In the genomic region with DNA sequence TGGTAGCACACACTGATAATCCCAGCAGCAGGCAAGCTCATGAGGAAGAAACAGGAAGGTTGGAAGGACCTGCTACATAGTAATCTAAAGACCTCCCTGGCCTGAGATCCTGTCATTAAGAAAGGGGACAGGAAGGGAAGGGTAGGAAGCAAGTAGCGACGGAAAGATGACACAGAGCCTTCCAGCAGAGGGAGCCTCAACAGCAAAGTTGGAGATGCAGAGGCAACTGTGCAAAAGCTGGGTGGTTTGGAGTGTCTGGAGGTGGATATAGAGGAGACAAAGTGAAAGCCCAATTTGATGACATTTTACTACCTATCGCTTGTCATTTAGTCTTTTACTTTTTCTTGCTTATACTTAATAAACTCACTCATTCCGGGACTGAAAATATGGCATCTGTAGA, we compare ENCODE assay signal across 7 mouse cellular contexts. TPM values are rescaled to one million over a fixed set of nuclear protein-coding genes. Genes with fewer than 3 reads are reported as not detected.
DNase-seq lines count a peak whose midpoint lies in the region; ATAC-seq and TF ChIP-seq lines count a peak whose summit lies in the region.

No protein-coding gene starts in this region.

- peak; percentile 76 for TF ChIP-seq CTCF in ES-Bruce4 (IDR thresholded peaks at IDR 0.05; ENCODE audit: low read depth, low read length)

- TF ChIP-seq EP300 in ES-Bruce4 (IDR thresholded peaks at IDR 0.05; ENCODE audit: insufficient read depth, low read depth, low read length) = no peak

- TF ChIP-seq POLR2A in ES-Bruce4 (IDR thresholded peaks at IDR 0.05; ENCODE audit: insufficient read depth, low read length) = no peak

- ATAC-seq in hindbrain, embryonic 13.5 days (ENCODE audit: low FRiP score) = no peak

- H3K9ac ChIP-seq in ES-Bruce4 (ENCODE audit: low read depth, poor library complexity, severe bottlenecking) = no peak overlapping the region
- H3K9ac ChIP-seq in hindbrain, embryonic 13.5 days = no peak overlapping the region

- H3K9me3 ChIP-seq in ES-Bruce4 (replicated peaks; ENCODE audit: control insufficient read depth, insufficient read depth, low read length, poor library complexity, severe bottlenecking) = no peaks in the 10 kb centered on the region
- no peaks in the 10 kb centered on the region for H3K9me3 ChIP-seq in hindbrain, embryonic 13.5 days

- no peaks in the 10 kb centered on the region for H3K4me1 ChIP-seq in ES-Bruce4 (ENCODE audit: control insufficient read depth, insufficient read depth, low read length)
- peaks cover 9% of the 10 kb centered on the region; the same call in 1 of the 2 replicates for H3K4me1 ChIP-seq in hindbrain, embryonic 13.5 days (replicated peaks)

- WGBS in hindbrain, embryonic 13.5 days = 39% methylated on average over 4 of the region's 4 CpGs

- no peak overlapping the region for H3K27ac ChIP-seq in ES-Bruce4 (ENCODE audit: insufficient read depth, low read length)
- H3K27ac ChIP-seq in hindbrain, embryonic 13.5 days = no peak overlapping the region

- H3K4me2 ChIP-seq in hindbrain, embryonic 13.5 days = no peak overlapping the region

- H3K36me3 ChIP-seq in ES-Bruce4 (ENCODE audit: control insufficient read depth, insufficient read depth, low read length, poor library complexity, severe bottlenecking) = no peaks in the 10 kb centered on the region
- no peaks in the 10 kb centered on the region for H3K36me3 ChIP-seq in hindbrain, embryonic 13.5 days

- H3K27me3 ChIP-seq in ES-Bruce4 (ENCODE audit: control insufficient read depth, insufficient read depth, low read length, poor library complexity, severe bottlenecking) = no peaks in the 10 kb centered on the region
- peaks cover 29% of the 10 kb centered on the region for H3K27me3 ChIP-seq in hindbrain, embryonic 13.5 days

- H3K4me3 ChIP-seq in ES-Bruce4 (ENCODE audit: low read depth, low read length) = no peak overlapping the region
- no peak overlapping the region for H3K4me3 ChIP-seq in hindbrain, embryonic 13.5 days

- peak; percentile 60 for DNase-seq in layer of hippocampus, adult 11-12 months (ENCODE audit: low spot score)
- no peak for DNase-seq in layer of hippocampus, adult 9-10 months (ENCODE audit: low spot score)
- peak; percentile 65 for DNase-seq in adrenal gland, postnatal 10 days
- DNase-seq in heart, postnatal 4 days = peak; percentile 63
- peak; percentile 70 for DNase-seq in lung, postnatal 36 days

RNA-seq across cellular contexts. Expression of a gene that starts 19.0 kb away (rescaled TPM):
- 4.8 and 5.1 TPM in 2 replicates for polyA plus RNA-seq in ES-Bruce4 (2011; ENCODE audit: insufficient read depth, insufficient read length, low read depth, missing spikeins)
- 1 to 10 TPM; 5.3 to 7.8 TPM for total RNA-seq in adrenal gland, postnatal 10 days (2021)
- 1 to 10 TPM in 1 of 2 experiments, under 1 TPM in 1; 0.79 to 1.6 TPM for total RNA-seq in heart, postnatal 4 days (2021)
- polyA plus RNA-seq in hindbrain, embryonic 13.5 days (2015; fragmentation: Nextera tagmentation; extraction: Ambion mirVana) = 6.2 and 7.6 TPM in 2 replicates

RNA-seq across cellular contexts. Expression of a gene that starts 45.7 kb away (rescaled TPM):
- polyA plus RNA-seq in ES-Bruce4 (2011; ENCODE audit: insufficient read depth, insufficient read length, low read depth, missing spikeins) = 62.2 and 65.1 TPM in 2 replicates
- 10 to 100 TPM; 68.2 to 70.3 TPM for total RNA-seq in adrenal gland, postnatal 10 days (2021)
- total RNA-seq in heart, postnatal 4 days (2021) = 10 to 100 TPM; 42.7 to 49.0 TPM
- polyA plus RNA-seq in hindbrain, embryonic 13.5 days (2015; fragmentation: Nextera tagmentation; extraction: Ambion mirVana) = 15.1 and 16.6 TPM in 2 replicates
